Mouse (Mus musculus): ENCODE measurements at regions not wholly inside any gene's neighbourhood (a gene's known extent, or its start where the extent isn't known, plus 50 kb on each side); places are given as distances from the start of the nearest gene placed in this dataset.

GRCm38 (mm10) chr9:69656053-69656452 is 104.7 kb downstream of the Foxb1 start:
- H3K27me3 ChIP-seq = no peaks in the 10 kb centered on the region
- WGBS = 56% methylated on average over 6 of the region's 6 CpGs
- no peak overlapping the region for H3K9ac ChIP-seq
- no peaks in the 10 kb centered on the region for H3K4me1 ChIP-seq
- no peaks in the 10 kb centered on the region for H3K36me3 ChIP-seq
- H3K27ac ChIP-seq (replicated peaks) = no peak overlapping the region
- H3K9me3 ChIP-seq (replicated peaks) = no peaks in the 10 kb centered on the region
- H3K4me2 ChIP-seq (replicated peaks) = no peak overlapping the region
- no peak overlapping the region for H3K4me3 ChIP-seq (replicated peaks)
- no peak for ATAC-seq (ENCODE audit: insufficient number of reproducible peaks, low FRiP score, low TSS enrichment, low read depth)

GRCm38 (mm10) chr9:69652106-69652505 is 108.6 kb downstream of the Foxb1 start:
- no peak overlapping the region for H3K27ac ChIP-seq (replicated peaks)
- WGBS = 76% methylated on average over 4 of the region's 4 CpGs

GRCm38 (mm10) chr9:69651608-69652007 is 109.1 kb downstream of the Foxb1 start:
- Histone ChIP-seq H3K9me3 (replicated peaks) (no peaks in the 10 kb centered on the region), H3K4me2 (replicated peaks) (no peak overlapping the region), H3K9ac (no peak overlapping the region), H3K27ac (replicated peaks) (no peak overlapping the region), H3K36me3 (no peaks in the 10 kb centered on the region), H3K4me3 (replicated peaks) (no peak overlapping the region), H3K4me1 (no peaks in the 10 kb centered on the region), H3K27me3 (no peaks in the 10 kb centered on the region)
- 64% methylated on average over 8 of the region's 8 CpGs for WGBS
- no peak for ATAC-seq (ENCODE audit: insufficient number of reproducible peaks, low FRiP score, low TSS enrichment, low read depth)

More at GRCm38 (mm10) chr9:69652106-69652505, 108.6 kb downstream of the Foxb1 start:
- H3K9ac ChIP-seq = no peak overlapping the region
- H3K4me2 ChIP-seq (replicated peaks) = no peak overlapping the region
- no peaks in the 10 kb centered on the region for H3K36me3 ChIP-seq
- H3K27me3 ChIP-seq = no peaks in the 10 kb centered on the region
- no peaks in the 10 kb centered on the region for H3K4me1 ChIP-seq
- no peak overlapping the region for H3K4me3 ChIP-seq (replicated peaks)
- H3K9me3 ChIP-seq (replicated peaks) = no peaks in the 10 kb centered on the region
- ATAC-seq (ENCODE audit: insufficient number of reproducible peaks, low FRiP score, low TSS enrichment, low read depth) = no peak

DNA sequence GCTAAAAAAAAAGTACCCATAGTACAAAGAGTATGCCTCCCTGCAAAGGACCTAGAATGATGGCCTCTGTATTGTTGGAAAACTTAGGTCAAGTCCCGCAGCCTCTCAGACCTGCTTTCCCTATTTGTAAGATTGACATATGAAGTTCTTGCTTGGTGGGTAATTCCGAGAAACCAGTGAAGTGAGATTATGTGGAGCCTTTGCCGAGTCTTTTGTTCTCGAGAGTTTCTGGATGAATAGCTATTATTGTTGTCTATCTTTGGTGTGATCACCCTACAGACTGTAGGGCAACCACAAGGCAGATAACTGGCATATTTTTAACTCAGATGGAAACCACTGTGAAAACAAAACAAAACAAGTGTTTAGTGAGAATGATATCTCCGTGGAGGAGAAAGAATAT is 118.1 kb downstream of the Foxb1 start:
- no peak for ATAC-seq (ENCODE audit: insufficient number of reproducible peaks, low FRiP score, low TSS enrichment, low read depth)
- no peaks in the 10 kb centered on the region for H3K36me3 ChIP-seq
- H3K9ac ChIP-seq = no peak overlapping the region
- no peaks in the 10 kb centered on the region; the same call in 1 of the 2 replicates for H3K27me3 ChIP-seq
- H3K4me3 ChIP-seq (replicated peaks) = no peak overlapping the region
- no peaks in the 10 kb centered on the region for H3K9me3 ChIP-seq (replicated peaks)
- H3K27ac ChIP-seq (replicated peaks) = no peak overlapping the region
- H3K4me2 ChIP-seq (replicated peaks) = no peak overlapping the region
- H3K4me1 ChIP-seq = no peaks in the 10 kb centered on the region
- WGBS = 69% methylated on average over 5 of the region's 5 CpGs

GRCm38 (mm10) chr9:69623312-69623711 is 137.4 kb downstream of the Foxb1 start:
- Histone ChIP-seq H3K9ac (no peak overlapping the region), H3K27ac (replicated peaks) (no peak overlapping the region), H3K4me3 (replicated peaks) (no peak overlapping the region), H3K4me1 (no peaks in the 10 kb centered on the region), H3K9me3 (replicated peaks) (no peaks in the 10 kb centered on the region), H3K36me3 (no peaks in the 10 kb centered on the region), H3K4me2 (replicated peaks) (no peak overlapping the region), H3K27me3 (no peaks in the 10 kb centered on the region)
- ATAC-seq (ENCODE audit: insufficient number of reproducible peaks, low FRiP score, low TSS enrichment, low read depth) = no peak
- WGBS = 26% methylated on average over 7 of the region's 7 CpGs

DNA sequence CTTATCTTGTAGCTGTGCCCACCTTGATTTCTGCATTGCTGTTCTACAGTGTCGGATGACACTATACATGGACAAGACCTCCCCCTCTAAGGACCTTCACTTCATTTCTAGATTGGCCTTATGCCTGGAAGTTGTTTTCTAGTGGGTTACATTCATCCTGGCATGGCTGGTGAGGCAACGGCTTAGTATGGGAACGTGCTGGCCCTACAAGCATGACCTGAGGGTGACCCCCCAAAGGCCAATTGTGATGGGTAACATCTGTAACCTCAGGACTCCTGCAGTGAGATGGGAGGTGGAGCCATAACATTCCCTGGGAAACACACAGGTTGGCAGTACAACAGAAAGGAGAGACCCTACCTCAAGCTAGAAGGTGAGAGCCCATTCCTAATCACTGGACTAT is 139.7 kb downstream of the Foxb1 start:
- no peaks in the 10 kb centered on the region for H3K36me3 ChIP-seq
- ATAC-seq (ENCODE audit: insufficient number of reproducible peaks, low FRiP score, low TSS enrichment, low read depth) = no peak
- no peak overlapping the region for H3K4me3 ChIP-seq (replicated peaks)
- no peak overlapping the region for H3K27ac ChIP-seq (replicated peaks)
- H3K27me3 ChIP-seq = no peaks in the 10 kb centered on the region
- 43% methylated on average over 3 of the region's 3 CpGs for WGBS
- H3K4me2 ChIP-seq (replicated peaks) = no peak overlapping the region
- H3K4me1 ChIP-seq = no peaks in the 10 kb centered on the region
- H3K9me3 ChIP-seq (replicated peaks) = no peaks in the 10 kb centered on the region
- H3K9ac ChIP-seq = no peak overlapping the region

DNA sequence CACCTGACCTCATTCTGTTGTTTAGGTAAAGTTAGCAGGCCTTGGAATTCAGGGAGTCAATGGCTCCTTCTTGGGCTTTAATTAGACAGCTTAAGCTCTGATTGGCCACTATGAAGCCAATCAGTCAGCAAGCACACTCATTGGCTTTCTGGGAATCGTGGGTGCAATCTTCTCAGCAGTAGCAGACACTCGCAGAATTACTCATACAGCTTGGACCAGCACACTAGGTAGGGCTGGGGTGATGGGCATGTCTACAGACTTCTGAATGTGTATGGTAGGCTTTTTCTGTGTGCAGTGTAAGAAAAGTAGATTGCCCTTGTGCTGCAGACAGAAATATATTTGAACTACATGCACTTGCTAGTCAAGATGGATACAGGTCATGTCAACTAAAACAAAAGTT is 143.4 kb downstream of the Foxb1 start:
- no peak overlapping the region for H3K9ac ChIP-seq
- H3K27ac ChIP-seq (replicated peaks) = no peak overlapping the region
- 76% methylated on average over 2 of the region's 2 CpGs for WGBS
- ATAC-seq (ENCODE audit: insufficient number of reproducible peaks, low FRiP score, low TSS enrichment, low read depth) = no peak
- H3K4me3 ChIP-seq (replicated peaks) = no peak overlapping the region
- H3K9me3 ChIP-seq (replicated peaks) = no peaks in the 10 kb centered on the region
- H3K36me3 ChIP-seq = no peaks in the 10 kb centered on the region
- no peaks in the 10 kb centered on the region for H3K4me1 ChIP-seq
- H3K27me3 ChIP-seq = no peaks in the 10 kb centered on the region
- no peak overlapping the region for H3K4me2 ChIP-seq (replicated peaks)

DNA sequence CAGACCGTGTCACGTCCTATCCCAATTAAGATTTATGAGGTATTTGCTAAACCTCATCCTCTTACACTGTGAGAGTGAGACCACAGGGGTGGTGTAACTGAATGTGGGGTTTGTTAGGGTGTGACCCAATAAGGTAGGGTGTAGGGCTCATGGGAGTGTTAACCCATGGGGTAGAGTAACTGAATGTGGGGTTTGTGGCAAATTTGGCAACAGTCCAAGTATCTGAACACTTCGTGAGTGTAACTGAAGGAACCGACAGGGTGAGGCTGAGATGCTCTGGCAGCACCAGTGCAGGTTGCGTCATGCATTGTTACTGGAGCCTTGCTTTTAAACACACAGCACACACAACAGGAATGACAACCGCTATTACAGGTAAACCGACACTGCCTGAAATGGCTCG is 144.1 kb downstream of the Anxa2 start:
- no peak overlapping the region for H3K4me3 ChIP-seq (replicated peaks)
- H3K27me3 ChIP-seq = no peaks in the 10 kb centered on the region
- no peak overlapping the region for H3K4me2 ChIP-seq (replicated peaks)
- peak; percentile 54; the same call in 1 of the 2 replicates for ATAC-seq (ENCODE audit: insufficient number of reproducible peaks, low FRiP score, low TSS enrichment, low read depth)
- no peaks in the 10 kb centered on the region for H3K9me3 ChIP-seq (replicated peaks)
- 55% methylated on average over 8 of the region's 8 CpGs for WGBS
- H3K36me3 ChIP-seq = no peaks in the 10 kb centered on the region
- no peaks in the 10 kb centered on the region for H3K4me1 ChIP-seq
- H3K27ac ChIP-seq (replicated peaks) = no peak overlapping the region
- H3K9ac ChIP-seq = no peak overlapping the region

DNA sequence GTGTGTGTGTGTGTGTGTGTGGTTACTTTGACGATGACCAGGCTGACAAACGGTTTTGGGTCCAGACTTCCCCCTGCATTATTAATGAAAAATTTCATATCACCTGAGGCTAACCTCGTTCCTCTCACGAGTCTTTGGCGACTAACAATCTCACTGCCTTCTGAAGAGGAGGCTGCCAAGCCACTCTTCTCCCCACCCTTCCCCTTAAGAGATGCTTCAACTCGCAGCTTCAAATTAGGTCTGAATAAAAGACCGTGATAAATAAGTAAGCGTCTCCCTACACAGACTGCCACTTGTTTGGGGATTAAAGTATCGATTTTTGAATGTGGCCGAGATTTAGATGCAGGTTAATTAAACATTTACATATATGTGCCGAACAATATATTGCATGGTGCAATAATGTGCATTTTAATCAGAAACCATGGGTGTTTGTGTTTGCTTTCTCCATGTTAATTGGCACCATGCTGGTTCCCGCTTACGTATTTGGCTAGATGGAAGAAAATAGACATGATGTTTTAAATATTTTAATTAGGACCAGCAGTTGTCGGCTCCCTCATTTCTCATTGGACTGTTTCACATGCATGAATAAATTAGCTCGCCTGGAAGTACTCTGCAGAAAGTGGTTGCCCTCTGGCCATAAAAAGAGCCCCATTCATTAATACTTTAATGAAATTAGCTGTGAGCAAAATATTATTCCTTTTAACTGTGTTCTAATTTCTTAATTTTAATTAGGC is 139.1 kb downstream of the Anxa2 start:
- Histone ChIP-seq H3K27ac (replicated peaks) (no peak overlapping the region), H3K9ac (no peak overlapping the region), H3K4me2 (replicated peaks) (no peak overlapping the region), H3K36me3 (no peaks in the 10 kb centered on the region), H3K4me1 (no peaks in the 10 kb centered on the region), H3K27me3 (no peaks in the 10 kb centered on the region), H3K9me3 (replicated peaks) (no peaks in the 10 kb centered on the region), H3K4me3 (replicated peaks) (no peak overlapping the region)
- WGBS = 51% methylated on average over 15 of the region's 15 CpGs
- no peak for ATAC-seq (ENCODE audit: insufficient number of reproducible peaks, low FRiP score, low TSS enrichment, low read depth)

DNA sequence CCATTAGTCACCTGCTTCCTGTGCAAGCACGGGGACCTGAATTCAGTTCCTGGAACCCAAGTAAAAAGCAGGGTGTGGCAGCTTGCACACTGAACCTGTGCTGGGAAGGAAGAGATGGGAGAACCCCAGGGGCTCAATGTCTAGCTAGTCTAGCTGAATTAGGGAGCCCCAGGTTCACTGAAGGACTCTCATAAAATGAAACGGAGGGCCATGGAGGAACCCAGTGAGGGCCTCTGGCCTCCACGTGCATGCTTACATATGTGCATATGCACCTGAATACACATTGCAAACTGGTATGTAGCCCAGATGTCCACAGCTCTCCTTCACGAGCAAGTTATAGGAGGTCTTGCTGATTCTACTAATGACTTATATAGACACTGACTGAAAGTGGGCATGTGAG is 135.4 kb downstream of the Anxa2 start:
- Histone ChIP-seq H3K4me1 (no peaks in the 10 kb centered on the region), H3K36me3 (no peaks in the 10 kb centered on the region), H3K9me3 (replicated peaks) (no peaks in the 10 kb centered on the region), H3K9ac (no peak overlapping the region), H3K27me3 (no peaks in the 10 kb centered on the region), H3K4me3 (replicated peaks) (no peak overlapping the region), H3K4me2 (replicated peaks) (no peak overlapping the region), H3K27ac (replicated peaks) (no peak overlapping the region)
- 76% methylated on average over 4 of the region's 4 CpGs for WGBS
- ATAC-seq (ENCODE audit: insufficient number of reproducible peaks, low FRiP score, low TSS enrichment, low read depth) = no peak

- Histone ChIP-seq H3K36me3 (no peaks in the 10 kb centered on the region), H3K4me2 (replicated peaks) (no peak overlapping the region), H3K4me3 (replicated peaks) (no peak overlapping the region), H3K9ac (no peak overlapping the region), H3K27me3 (no peaks in the 10 kb centered on the region), H3K9me3 (replicated peaks) (no peaks in the 10 kb centered on the region), H3K4me1 (no peaks in the 10 kb centered on the region), H3K27ac (replicated peaks) (no peak overlapping the region)
- no peak for ATAC-seq (ENCODE audit: insufficient number of reproducible peaks, low FRiP score, low TSS enrichment, low read depth)
- 66% methylated on average over 3 of the region's 3 CpGs for WGBS
These were observed 133.7 kb downstream of the Anxa2 start for GRCm38 (mm10) chr9:69587096-69587495.

- no peaks in the 10 kb centered on the region for H3K4me1 ChIP-seq
- H3K4me3 ChIP-seq (replicated peaks) = no peak overlapping the region
- no peaks in the 10 kb centered on the region for H3K27me3 ChIP-seq
- no peak overlapping the region for H3K27ac ChIP-seq (replicated peaks)
- H3K9ac ChIP-seq = no peak overlapping the region
- no peaks in the 10 kb centered on the region for H3K9me3 ChIP-seq (replicated peaks)
- H3K4me2 ChIP-seq (replicated peaks) = no peak overlapping the region
- no peak for ATAC-seq (ENCODE audit: insufficient number of reproducible peaks, low FRiP score, low TSS enrichment, low read depth)
- no peaks in the 10 kb centered on the region for H3K36me3 ChIP-seq
These were observed 127.8 kb downstream of the Anxa2 start for GRCm38 (mm10) chr9:69581236-69581635.
